Mouse (Mus musculus) adrenal gland, postnatal 14 days (tissue): ENCODE measurements around the gene Pla1a. TPM values are rescaled to one million over a fixed set of nuclear protein-coding genes. Genes with fewer than 3 reads are reported as not detected.

Source experiments
- DNase-seq: peaks from one replicate; pipeline ENCODE4 v3.0.0; 2021; ENCODE audit warnings: mixed read lengths
- total RNA-seq: library from RNA; stranded (reverse); gene quantifications from 2 replicates; pipeline ENCODE4 v1.2.3, GENCODE M21; 2021

The Pla1a gene
- total RNA-seq, 1 experiment from 2014 or later: 27.2 TPM

GRCm38 (mm10) chr16:38388757-38389156 lies 44.2 kb downstream of the Pla1a start:
- DNase-seq: no peak

- no peak for DNase-seq
Observed at GRCm38 (mm10) chr16:38387389-38387788, 45.6 kb downstream of the Pla1a start.

- DNase-seq: no peak
Observed at GRCm38 (mm10) chr16:38385700-38386099, 47.2 kb downstream of the Pla1a start.

- DNase-seq: no peak
Observed at GRCm38 (mm10) chr16:38385184-38385634, 47.7 kb downstream of the Pla1a start.

GRCm38 (mm10) chr16:38383683-38384082 lies 49.3 kb downstream of the Pla1a start:
- no peak for DNase-seq

GRCm38 (mm10) chr16:38379926-38380325 lies 53.0 kb downstream of the Pla1a start:
- DNase-seq: no peak

- DNase-seq: no peak
Observed at GRCm38 (mm10) chr16:38379493-38379892, 53.5 kb downstream of the Pla1a start.

GRCm38 (mm10) chr16:38379088-38379487 lies 53.9 kb downstream of the Pla1a start:
- no peak for DNase-seq

GRCm38 (mm10) chr16:38378591-38378990 lies 54.4 kb downstream of the Pla1a start:
- no peak for DNase-seq

GRCm38 (mm10) chr16:38377546-38377945 lies 55.4 kb downstream of the Pla1a start:
- no peak for DNase-seq

GRCm38 (mm10) chr16:38376841-38377249 lies 56.1 kb downstream of the Pla1a start:
- DNase-seq: peak; percentile 38

- DNase-seq: peak; percentile 79
Observed at GRCm38 (mm10) chr16:38376163-38376840, 56.6 kb downstream of the Pla1a start.

GRCm38 (mm10) chr16:38375182-38375581 lies 57.8 kb downstream of the Pla1a start:
- DNase-seq: no peak

- no peak for DNase-seq
Observed at GRCm38 (mm10) chr16:38374379-38375140, 58.4 kb downstream of the Pla1a start.

GRCm38 (mm10) chr16:38373941-38374340 lies 59.0 kb downstream of the Pla1a start:
- DNase-seq: no peak

GRCm38 (mm10) chr16:38373439-38373838 lies 59.5 kb downstream of the Pla1a start:
- no peak for DNase-seq

GRCm38 (mm10) chr16:38372876-38373275 lies 60.1 kb downstream of the Pla1a start:
- no peak for DNase-seq

GRCm38 (mm10) chr16:38371705-38372296 lies 61.1 kb downstream of the Pla1a start:
- no peak for DNase-seq

- DNase-seq: peak; percentile 58
Observed at GRCm38 (mm10) chr16:38370633-38371374, 62.1 kb downstream of the Pla1a start.

GRCm38 (mm10) chr16:38369992-38370484 lies 62.9 kb downstream of the Pla1a start:
- DNase-seq: no peak

GRCm38 (mm10) chr16:38369431-38369830 lies 63.5 kb downstream of the Pla1a start:
- DNase-seq: no peak

GRCm38 (mm10) chr16:38369000-38369399 lies 63.9 kb downstream of the Pla1a start:
- no peak for DNase-seq
